Mouse (Mus musculus): ENCODE data around the gene Topaz1. TPM values are rescaled to one million over a fixed set of nuclear protein-coding genes. Genes with fewer than 3 reads are reported as not detected.
A peak's percentile ranks its signal among the peaks of the same experiment; 100 is the strongest.

Topaz1 gene
- polyA plus RNA-seq (2014; fragmentation: Nextera tagmentation; extraction: Ambion mirVana), result not detected in 2 replicates

GRCm38 (mm10) chr9:122747060-122747459, at the start of gene Topaz1:
Gene Topaz1, plus strand, starts transcription at chr9:122747346.
- 80% methylated on average over 28 of the region's 28 CpGs for WGBS
- ATAC-seq (replicated peaks; ENCODE audit: low FRiP score) (no peak), DNase-seq (ENCODE audit: low spot score) (peak; percentile 50)
- Histone ChIP-seq H3K4me1 (replicated peaks; ENCODE audit: control insufficient read depth, insufficient read depth, low read length) (no peaks in the 10 kb centered on the region), H3K9me3 (ENCODE audit: control insufficient read depth, low read length) (no peaks in the 10 kb centered on the region), H3K4me3 (ENCODE audit: low read depth, low read length) (no peak within 1 kb of the TSS), H3K27ac (ENCODE audit: low read depth, low read length) (no peak within 1 kb of the TSS), H3K36me3 (ENCODE audit: control insufficient read depth, insufficient read depth, low read length) (no peaks in the 10 kb centered on the region), H3K9ac (ENCODE audit: low read length) (no peak within 1 kb of the TSS), H3K27me3 (ENCODE audit: control insufficient read depth, insufficient read depth, low read length) (no peaks in the 10 kb centered on the region), H3K4me2 (ENCODE audit: low read depth, low read length, severe bottlenecking) (no peak within 1 kb of the TSS)

GRCm38 (mm10) chr9:122701817-122702216, 45.3 kb upstream of the Topaz1 start:
- ATAC-seq (replicated peaks; ENCODE audit: low FRiP score) (no peak), DNase-seq (ENCODE audit: low spot score) (peak; percentile 62)
- no peaks in the 10 kb centered on the region for H3K27me3 ChIP-seq (ENCODE audit: control insufficient read depth, insufficient read depth, low read length)
- no peaks in the 10 kb centered on the region for H3K36me3 ChIP-seq (ENCODE audit: control insufficient read depth, insufficient read depth, low read length)
- no peaks in the 10 kb centered on the region for H3K9me3 ChIP-seq (ENCODE audit: control insufficient read depth, low read length)
- WGBS, result 3% methylated on average over 3 of the region's 3 CpGs
- no peak overlapping the region for H3K9ac ChIP-seq (ENCODE audit: low read length)
- H3K27ac ChIP-seq (ENCODE audit: low read depth, low read length), result no peak overlapping the region
- no peak overlapping the region for H3K4me3 ChIP-seq (ENCODE audit: low read depth, low read length)
- no peak overlapping the region for H3K4me2 ChIP-seq (ENCODE audit: low read depth, low read length, severe bottlenecking)
- H3K4me1 ChIP-seq (replicated peaks; ENCODE audit: control insufficient read depth, insufficient read depth, low read length), result no peaks in the 10 kb centered on the region

GRCm38 (mm10) chr9:122713836-122714235, 33.3 kb upstream of the Topaz1 start:
- DNase-seq (ENCODE audit: low spot score) (no peak), ATAC-seq (replicated peaks; ENCODE audit: low FRiP score) (no peak)
- Histone ChIP-seq H3K36me3 (ENCODE audit: control insufficient read depth, insufficient read depth, low read length) (no peaks in the 10 kb centered on the region), H3K9ac (ENCODE audit: low read length) (no peak overlapping the region), H3K4me3 (ENCODE audit: low read depth, low read length) (no peak overlapping the region), H3K4me1 (replicated peaks; ENCODE audit: control insufficient read depth, insufficient read depth, low read length) (no peaks in the 10 kb centered on the region), H3K9me3 (ENCODE audit: control insufficient read depth, low read length) (no peaks in the 10 kb centered on the region), H3K27me3 (ENCODE audit: control insufficient read depth, insufficient read depth, low read length) (no peaks in the 10 kb centered on the region), H3K27ac (ENCODE audit: low read depth, low read length) (no peak overlapping the region), H3K4me2 (ENCODE audit: low read depth, low read length, severe bottlenecking) (no peak overlapping the region)
- WGBS, result 76% methylated on average over 2 of the region's 2 CpGs

- WGBS, result 83% methylated on average over 2 of the region's 2 CpGs
- no peak overlapping the region for H3K4me3 ChIP-seq (ENCODE audit: low read depth, low read length)
- no peaks in the 10 kb centered on the region for H3K9me3 ChIP-seq (ENCODE audit: control insufficient read depth, low read length)
- no peak overlapping the region for H3K9ac ChIP-seq (ENCODE audit: low read length)
- H3K36me3 ChIP-seq (ENCODE audit: control insufficient read depth, insufficient read depth, low read length), result no peaks in the 10 kb centered on the region
- H3K27ac ChIP-seq (ENCODE audit: low read depth, low read length), result no peak overlapping the region
- no peaks in the 10 kb centered on the region for H3K27me3 ChIP-seq (ENCODE audit: control insufficient read depth, insufficient read depth, low read length)
- no peak overlapping the region for H3K4me2 ChIP-seq (ENCODE audit: low read depth, low read length, severe bottlenecking)
- ATAC-seq (replicated peaks; ENCODE audit: low FRiP score) (no peak), DNase-seq (ENCODE audit: low spot score) (no peak)
- no peaks in the 10 kb centered on the region for H3K4me1 ChIP-seq (replicated peaks; ENCODE audit: control insufficient read depth, insufficient read depth, low read length)
Observed at GRCm38 (mm10) chr9:122715046-122715445, 32.1 kb upstream of the Topaz1 start.

- no peaks in the 10 kb centered on the region for H3K36me3 ChIP-seq (ENCODE audit: control insufficient read depth, insufficient read depth, low read length)
- no peak overlapping the region for H3K9ac ChIP-seq (ENCODE audit: low read length)
- H3K4me1 ChIP-seq (replicated peaks; ENCODE audit: control insufficient read depth, insufficient read depth, low read length), result no peaks in the 10 kb centered on the region
- DNase-seq (ENCODE audit: low spot score) (no peak), ATAC-seq (replicated peaks; ENCODE audit: low FRiP score) (no peak)
- no peak overlapping the region for H3K4me3 ChIP-seq (ENCODE audit: low read depth, low read length)
- no peaks in the 10 kb centered on the region for H3K27me3 ChIP-seq (ENCODE audit: control insufficient read depth, insufficient read depth, low read length)
- WGBS, result 33% methylated on average over 7 of the region's 7 CpGs
- H3K4me2 ChIP-seq (ENCODE audit: low read depth, low read length, severe bottlenecking), result no peak overlapping the region
- H3K27ac ChIP-seq (ENCODE audit: low read depth, low read length), result no peak overlapping the region
- H3K9me3 ChIP-seq (ENCODE audit: control insufficient read depth, low read length), result no peaks in the 10 kb centered on the region
Observed at GRCm38 (mm10) chr9:122716131-122716921, 30.8 kb upstream of the Topaz1 start.

GRCm38 (mm10) chr9:122722296-122722695, 24.9 kb upstream of the Topaz1 start:
- Histone ChIP-seq H3K36me3 (ENCODE audit: control insufficient read depth, insufficient read depth, low read length) (no peaks in the 10 kb centered on the region), H3K27ac (ENCODE audit: low read depth, low read length) (no peak overlapping the region), H3K4me2 (ENCODE audit: low read depth, low read length, severe bottlenecking) (no peak overlapping the region), H3K4me3 (ENCODE audit: low read depth, low read length) (no peak overlapping the region), H3K9ac (ENCODE audit: low read length) (no peak overlapping the region), H3K4me1 (replicated peaks; ENCODE audit: control insufficient read depth, insufficient read depth, low read length) (peaks cover 3% of the 10 kb centered on the region; the same call in 1 of the 2 replicates), H3K9me3 (ENCODE audit: control insufficient read depth, low read length) (no peaks in the 10 kb centered on the region), H3K27me3 (ENCODE audit: control insufficient read depth, insufficient read depth, low read length) (0 out of 2 replicates have a peak, but pooled peaks cover 2% of the 10 kb centered on the region)
- WGBS, result 12% methylated on average over 4 of the region's 4 CpGs
- ATAC-seq (replicated peaks; ENCODE audit: low FRiP score), result no peak
- peak; percentile 52 for DNase-seq (ENCODE audit: low spot score)

- Histone ChIP-seq H3K36me3 (ENCODE audit: control insufficient read depth, insufficient read depth, low read length) (no peaks in the 10 kb centered on the region), H3K27me3 (ENCODE audit: control insufficient read depth, insufficient read depth, low read length) (0 out of 2 replicates have a peak, but pooled peaks cover 2% of the 10 kb centered on the region), H3K9me3 (ENCODE audit: control insufficient read depth, low read length) (no peaks in the 10 kb centered on the region), H3K4me3 (ENCODE audit: low read depth, low read length) (no peak overlapping the region), H3K4me1 (replicated peaks; ENCODE audit: control insufficient read depth, insufficient read depth, low read length) (peaks cover 3% of the 10 kb centered on the region; the same call in 1 of the 2 replicates), H3K4me2 (ENCODE audit: low read depth, low read length, severe bottlenecking) (no peak overlapping the region), H3K27ac (ENCODE audit: low read depth, low read length) (no peak overlapping the region), H3K9ac (ENCODE audit: low read length) (no peak overlapping the region)
- peak; percentile 46 for DNase-seq (ENCODE audit: low spot score)
- 31% methylated on average over 22 of the region's 22 CpGs for WGBS
- no peak for ATAC-seq (replicated peaks; ENCODE audit: low FRiP score)
Observed at GRCm38 (mm10) chr9:122725046-122725765, 21.9 kb upstream of the Topaz1 start.

GRCm38 (mm10) chr9:122729500-122729899, 17.6 kb upstream of the Topaz1 start:
- ATAC-seq (replicated peaks; ENCODE audit: low FRiP score), result no peak
- Histone ChIP-seq H3K27me3 (ENCODE audit: control insufficient read depth, insufficient read depth, low read length) (0 out of 2 replicates have a peak, but pooled peaks cover 2% of the 10 kb centered on the region), H3K36me3 (ENCODE audit: control insufficient read depth, insufficient read depth, low read length) (no peaks in the 10 kb centered on the region), H3K27ac (ENCODE audit: low read depth, low read length) (no peak overlapping the region), H3K9me3 (ENCODE audit: control insufficient read depth, low read length) (no peaks in the 10 kb centered on the region), H3K4me2 (ENCODE audit: low read depth, low read length, severe bottlenecking) (no peak overlapping the region), H3K4me3 (ENCODE audit: low read depth, low read length) (no peak overlapping the region), H3K9ac (ENCODE audit: low read length) (no peak overlapping the region), H3K4me1 (replicated peaks; ENCODE audit: control insufficient read depth, insufficient read depth, low read length) (peaks cover 2% of the 10 kb centered on the region; the same call in 1 of the 2 replicates)
- 17% methylated on average over 10 of the region's 10 CpGs for WGBS
- peak; percentile 58 for DNase-seq (ENCODE audit: low spot score)
